Mouse (Mus musculus): ENCODE results near the gene Trappc1. TPM values are rescaled to one million over a fixed set of nuclear protein-coding genes. Genes with fewer than 3 reads are reported as not detected.

The Trappc1 gene
- total and polyA plus RNA-seq, 3 experiments, result 58.6 to 89.8 TPM; not detected in 1

- no peaks in the 10 kb centered on the region for H3K79me2 ChIP-seq (ENCODE audit: control insufficient read depth, insufficient read depth, low read length, poor library complexity)
- no peak overlapping the region for H3K4me3 ChIP-seq (ENCODE audit: control insufficient read depth in 1 of 2, insufficient read depth in 1 of 2, low read depth in 2 of 2, low read length in 2 of 2)
- no peak overlapping the region for H3K9ac ChIP-seq (ENCODE audit: control insufficient read depth, low read depth, low read length, poor library complexity, severe bottlenecking)
- H3K9me3 ChIP-seq (replicated peaks; ENCODE audit: insufficient read depth, low read length), result no peaks in the 10 kb centered on the region
- no peak for DNase-seq (ENCODE audit: low read depth, low spot score)
- peaks cover 0 to 15% of the 10 kb centered on the region in 2 experiments; a peak in 3 of 4 replicates for H3K4me1 ChIP-seq (ENCODE audit: control insufficient read depth in 1 of 2, insufficient read depth in 2 of 2, low read length in 2 of 2)
- no peak overlapping the region for H3K27ac ChIP-seq (ENCODE audit: control insufficient read depth, low read depth, low read length)
- H3K36me3 ChIP-seq (ENCODE audit: control insufficient read depth in 1 of 2, insufficient read depth in 2 of 2, low read length in 2 of 2), result no peaks in the 10 kb centered on the region; a peak in 2 of 4 replicates
- TF ChIP-seq MEF2A (IDR thresholded peaks at IDR 0.05; ENCODE audit: extremely low read depth, insufficient replicate concordance, low read depth, low read length, poor library complexity, severe bottlenecking) (no peak), CHD2 (IDR thresholded peaks at IDR 0.05; ENCODE audit: low read length) (no peak), POLR2AphosphoS2 (IDR thresholded peaks at IDR 0.05; ENCODE audit: low read length) (no peak), UBTF (IDR thresholded peaks at IDR 0.05; ENCODE audit: borderline replicate concordance, insufficient read depth, low read depth, low read length) (no peak), SMC3 (IDR thresholded peaks at IDR 0.05; ENCODE audit: low read depth, low read length) (no peak), CTCF (IDR thresholded peaks at IDR 0.05 in 2 of 3, conservative IDR thresholded peaks at IDR 0.05 in 1 of 3; ENCODE audit: control insufficient read depth in 1 of 3, insufficient read depth in 1 of 3, low read depth in 2 of 3, low read length in 3 of 3, poor library complexity in 1 of 3, severe bottlenecking in 1 of 3) (peak in 1 of 3 experiments; percentile 20; a peak in 1 of 6 replicates), RAD21 (IDR thresholded peaks at IDR 0.05; ENCODE audit: low read depth, low read length) (peak; percentile 9), NRF1 (IDR thresholded peaks at IDR 0.05; ENCODE audit: insufficient read depth, low read depth, low read length, poor library complexity, severe bottlenecking) (no peak), BHLHE40 (IDR thresholded peaks at IDR 0.05; ENCODE audit: borderline replicate concordance, low read depth, low read length) (no peak), KAT2A (conservative IDR thresholded peaks at IDR 0.05; ENCODE audit: low read depth, low read length) (no peak)
- no peaks in the 10 kb centered on the region for H3K27me3 ChIP-seq (ENCODE audit: control insufficient read depth in 1 of 2, insufficient read depth in 2 of 2, low read length in 2 of 2)
These were observed 38.7 kb downstream of the Trappc1 start for GRCm38 (mm10) chr11:69362479-69362878.

DNA sequence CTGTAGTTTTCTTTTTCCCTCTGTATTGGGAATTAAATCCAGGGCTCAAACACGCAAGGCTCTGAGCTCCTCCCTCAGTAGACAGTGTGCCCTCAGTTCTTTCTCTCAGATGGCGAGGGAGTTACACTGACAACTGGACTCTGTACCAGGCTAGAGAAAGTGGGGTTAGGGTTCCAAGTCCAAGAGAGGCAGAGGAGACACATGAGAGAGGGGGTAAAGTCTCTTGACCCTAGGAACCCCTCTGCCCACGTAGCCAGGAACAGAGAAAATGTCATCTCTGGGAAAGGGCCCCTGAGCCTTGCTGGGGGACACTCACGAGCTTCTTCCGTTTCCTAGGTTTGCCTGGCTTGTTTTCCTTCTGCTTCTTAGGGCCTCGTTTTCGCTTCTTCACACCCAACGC is 40.6 kb downstream of the Trappc1 start:
- H3K36me3 ChIP-seq (ENCODE audit: control insufficient read depth in 1 of 2, insufficient read depth in 2 of 2, low read length in 2 of 2), result no peaks in the 10 kb centered on the region; a peak in 2 of 4 replicates
- TF ChIP-seq POLR2AphosphoS2 (IDR thresholded peaks at IDR 0.05; ENCODE audit: low read length) (no peak), USF2 (IDR thresholded peaks at IDR 0.05; ENCODE audit: borderline replicate concordance in 1 of 2, insufficient read depth in 1 of 2, low read depth in 1 of 2, low read length in 2 of 2) (no peak), BHLHE40 (IDR thresholded peaks at IDR 0.05; ENCODE audit: borderline replicate concordance, low read depth, low read length) (no peak), ZKSCAN1 (IDR thresholded peaks at IDR 0.05; ENCODE audit: low read depth, low read length) (no peak), USF1 (IDR thresholded peaks at IDR 0.05; ENCODE audit: low read depth, low read length) (no peak), ZNF384 (IDR thresholded peaks at IDR 0.05; ENCODE audit: low read depth, low read length) (no peak), MAX (IDR thresholded peaks at IDR 0.05; ENCODE audit: low read length) (no peak), ZC3H11A (IDR thresholded peaks at IDR 0.05; ENCODE audit: low read depth, low read length) (no peak), POLR2AphosphoS5 (IDR thresholded peaks at IDR 0.05; ENCODE audit: borderline replicate concordance, low read depth, low read length) (no peak), UBTF (IDR thresholded peaks at IDR 0.05; ENCODE audit: borderline replicate concordance, insufficient read depth, low read depth, low read length) (no peak)
- H3K4me3 ChIP-seq (ENCODE audit: control insufficient read depth in 1 of 2, insufficient read depth in 1 of 2, low read depth in 2 of 2, low read length in 2 of 2), result no peak overlapping the region
- H3K4me1 ChIP-seq (ENCODE audit: control insufficient read depth in 1 of 2, insufficient read depth in 2 of 2, low read length in 2 of 2), result peaks cover 0 to 15% of the 10 kb centered on the region in 2 experiments; a peak in 3 of 4 replicates
- no peak for DNase-seq (ENCODE audit: low read depth, low spot score)
- no peaks in the 10 kb centered on the region for H3K27me3 ChIP-seq (ENCODE audit: control insufficient read depth in 1 of 2, insufficient read depth in 2 of 2, low read length in 2 of 2)
- H3K9ac ChIP-seq (ENCODE audit: control insufficient read depth, low read depth, low read length, poor library complexity, severe bottlenecking), result no peak overlapping the region
- peaks cover 15% of the 10 kb centered on the region for H3K79me2 ChIP-seq (ENCODE audit: control insufficient read depth, insufficient read depth, low read length, poor library complexity)
- H3K27ac ChIP-seq (ENCODE audit: control insufficient read depth, low read depth, low read length), result no peak overlapping the region
- H3K9me3 ChIP-seq (replicated peaks; ENCODE audit: insufficient read depth, low read length), result no peaks in the 10 kb centered on the region

All from MEL (cell line).